Mouse (Mus musculus) effector memory CD4-positive, alpha-beta T cell, adult 5 months (primary cell): ENCODE measurements around the gene Crlf1. TPM values are rescaled to one million over a fixed set of nuclear protein-coding genes. Genes with fewer than 3 reads are reported as not detected.

ENCODE experiments used
- polyA plus RNA-seq: library from polyadenylated mRNA; unstranded; fragments of 100-300 nt; shearing (Covaris generic); gene quantifications from one replicate; pipeline ENCODE4 v1.2.1, GENCODE M21; 2017

The Crlf1 gene
- polyA plus RNA-seq = not detected

DNA sequence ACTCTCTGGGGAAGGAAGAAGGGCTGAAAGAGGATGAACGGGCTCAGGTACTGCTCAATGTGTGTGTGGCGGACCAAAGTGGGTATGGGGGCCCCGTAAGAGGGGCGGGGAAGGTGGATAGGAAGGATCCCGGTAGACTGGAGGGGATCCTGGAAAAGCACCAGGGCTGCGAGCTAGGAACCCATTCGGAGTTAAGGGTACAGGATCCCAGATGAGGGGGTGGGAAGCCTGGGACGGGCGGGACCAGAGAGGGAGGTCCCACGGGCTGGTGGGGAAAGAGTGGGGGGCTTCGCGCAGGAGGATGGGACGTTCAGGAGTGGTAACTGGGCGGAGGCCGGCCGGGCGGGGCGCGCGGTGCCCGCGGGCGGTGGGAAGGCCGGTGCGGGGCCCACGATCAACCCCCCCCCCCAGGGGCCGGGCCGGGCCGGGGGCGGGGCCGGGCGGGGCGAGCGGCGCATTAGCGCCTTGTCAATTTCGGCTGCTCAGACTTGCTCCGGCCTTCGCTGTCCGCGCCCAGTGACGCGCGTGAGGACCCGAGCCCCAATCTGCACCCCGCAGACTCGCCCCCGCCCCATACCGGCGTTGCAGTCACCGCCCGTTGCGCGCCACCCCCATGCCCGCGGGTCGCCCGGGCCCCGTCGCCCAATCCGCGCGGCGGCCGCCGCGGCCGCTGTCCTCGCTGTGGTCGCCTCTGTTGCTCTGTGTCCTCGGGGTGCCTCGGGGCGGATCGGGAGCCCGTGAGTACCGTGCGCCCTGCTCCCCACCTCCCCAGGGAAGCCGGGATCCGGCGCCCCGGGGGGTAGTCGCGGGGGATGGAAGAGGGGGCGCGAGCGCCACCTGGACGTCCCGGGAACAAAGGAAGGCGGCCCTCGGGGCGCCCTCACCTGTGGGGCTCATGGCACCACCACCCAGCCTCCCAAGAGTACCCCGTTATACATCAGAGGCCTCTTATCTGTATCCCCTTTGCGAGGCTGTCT lies at the start of gene Crlf1:
Crlf1 (plus strand) TSS at position 495 of the 977 bp plus-strand sequence.

DNA sequence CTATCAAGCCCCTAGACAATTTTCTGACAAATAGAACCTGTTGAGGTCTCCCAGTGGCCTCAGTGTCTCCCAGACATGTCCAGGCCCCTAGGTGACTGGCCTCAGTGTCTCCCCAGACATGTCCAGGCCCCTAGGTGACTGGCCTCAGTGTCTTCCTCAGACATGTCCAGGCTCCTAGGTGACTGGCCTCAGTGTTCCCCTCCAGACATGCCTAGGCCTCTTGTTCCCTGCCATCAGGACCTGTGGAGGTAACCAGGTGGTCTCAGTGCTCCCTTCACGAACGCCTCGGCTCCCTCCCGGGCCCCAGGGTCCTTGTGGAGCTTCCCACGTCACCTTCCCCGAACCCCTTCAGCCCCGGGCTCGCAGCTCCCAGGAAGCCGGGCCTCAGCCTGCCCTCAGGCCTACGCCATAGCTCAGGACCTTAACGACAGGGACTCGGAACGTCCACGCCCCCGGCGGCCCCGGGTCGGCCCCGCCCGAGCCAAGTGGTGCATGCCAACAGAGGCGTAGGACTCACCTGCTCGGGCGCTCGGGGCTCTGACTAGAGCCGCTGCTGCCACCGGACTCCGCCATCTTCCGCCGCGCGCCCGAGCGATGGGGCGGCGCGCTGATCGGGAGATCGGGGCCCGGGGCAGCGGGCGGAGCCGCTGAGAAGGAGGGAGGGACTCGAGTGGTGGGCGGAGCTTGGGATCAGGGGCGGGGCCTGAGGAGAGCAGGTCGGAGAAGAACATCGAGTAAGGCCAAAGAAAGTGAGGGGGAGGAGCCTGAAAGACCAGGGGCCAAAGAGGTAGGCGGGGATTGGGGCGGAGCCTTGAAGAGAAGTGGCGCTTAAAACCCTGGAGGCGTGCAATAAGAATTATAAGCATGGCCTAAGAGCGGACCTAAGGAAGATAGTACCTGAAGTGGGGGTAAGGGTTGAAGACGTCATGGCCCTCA lies 16.4 kb upstream of the Crlf1 start, which contains the start of gene Klhl26:
Klhl26 (minus strand) TSS at position 636 of the 936 bp plus-strand sequence.

DNA sequence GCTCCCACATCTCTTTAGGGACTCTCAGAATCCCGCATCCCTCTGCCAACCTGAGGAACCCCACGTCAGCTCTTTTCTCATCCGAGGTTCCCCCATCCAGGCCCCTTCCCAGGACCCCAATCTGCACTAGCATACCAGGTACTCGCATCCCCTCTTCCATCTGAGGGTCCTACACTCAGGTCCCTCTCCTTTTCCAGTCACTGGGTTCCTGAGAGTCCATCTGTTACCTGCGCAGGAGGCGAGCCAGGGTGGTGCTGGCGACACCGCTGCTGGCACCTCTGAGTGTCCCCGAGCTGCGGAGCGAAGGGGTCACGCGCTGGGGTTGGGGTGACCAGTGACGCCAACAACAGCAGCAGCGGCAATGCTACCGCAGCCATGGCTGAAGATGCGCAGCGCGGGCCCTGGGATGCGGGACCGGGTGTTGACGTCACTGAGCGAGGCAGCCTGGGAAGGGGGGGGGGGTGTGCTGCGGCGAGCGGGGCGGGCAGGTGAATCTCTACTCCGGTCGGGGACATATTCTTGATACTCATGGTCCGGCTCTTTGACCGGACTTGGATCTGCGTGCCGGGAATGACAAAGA lies 5.9 kb upstream of the Crlf1 start, which contains the start of gene Tmem59l:
Tmem59l (minus strand) TSS at position 418 of the 580 bp plus-strand sequence.

DNA sequence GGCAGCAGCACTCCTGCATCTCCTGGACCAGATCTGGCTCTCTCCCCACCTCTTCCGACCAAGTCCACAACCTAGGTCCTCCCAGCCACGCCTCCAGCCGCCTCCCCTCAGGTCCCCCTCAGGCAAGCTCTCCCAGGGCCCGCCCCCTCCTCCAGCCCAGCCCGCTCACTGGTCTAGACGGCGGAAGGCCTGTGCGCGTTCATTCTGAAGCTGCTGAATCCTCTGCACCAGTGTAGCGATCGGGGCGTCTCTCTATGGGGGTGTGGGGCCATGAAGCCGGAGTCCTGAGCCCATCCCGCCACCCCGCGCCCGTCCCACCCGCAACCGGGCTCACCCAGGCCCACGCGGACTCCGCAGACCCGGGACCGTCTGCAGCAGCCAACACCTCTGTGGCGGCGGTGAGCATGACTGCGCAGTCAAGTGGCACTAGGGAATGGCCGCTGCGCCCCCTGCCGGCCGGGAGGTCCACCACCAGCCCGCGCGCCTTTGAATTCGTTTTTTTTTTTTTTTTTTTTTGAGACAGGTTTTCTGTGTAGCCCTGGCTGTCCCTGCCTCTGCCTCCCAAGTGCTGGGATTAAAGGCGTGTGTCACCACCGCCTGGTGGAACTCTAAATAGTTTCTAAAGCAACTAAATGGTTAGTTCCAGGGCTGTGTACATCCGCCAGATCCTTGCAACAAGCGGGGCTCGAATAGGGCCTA lies 13.5 kb downstream of the Crlf1 start, which contains the start of gene Rex1bd:
Rex1bd (minus strand) TSS at position 425 of the 699 bp plus-strand sequence.

DNA sequence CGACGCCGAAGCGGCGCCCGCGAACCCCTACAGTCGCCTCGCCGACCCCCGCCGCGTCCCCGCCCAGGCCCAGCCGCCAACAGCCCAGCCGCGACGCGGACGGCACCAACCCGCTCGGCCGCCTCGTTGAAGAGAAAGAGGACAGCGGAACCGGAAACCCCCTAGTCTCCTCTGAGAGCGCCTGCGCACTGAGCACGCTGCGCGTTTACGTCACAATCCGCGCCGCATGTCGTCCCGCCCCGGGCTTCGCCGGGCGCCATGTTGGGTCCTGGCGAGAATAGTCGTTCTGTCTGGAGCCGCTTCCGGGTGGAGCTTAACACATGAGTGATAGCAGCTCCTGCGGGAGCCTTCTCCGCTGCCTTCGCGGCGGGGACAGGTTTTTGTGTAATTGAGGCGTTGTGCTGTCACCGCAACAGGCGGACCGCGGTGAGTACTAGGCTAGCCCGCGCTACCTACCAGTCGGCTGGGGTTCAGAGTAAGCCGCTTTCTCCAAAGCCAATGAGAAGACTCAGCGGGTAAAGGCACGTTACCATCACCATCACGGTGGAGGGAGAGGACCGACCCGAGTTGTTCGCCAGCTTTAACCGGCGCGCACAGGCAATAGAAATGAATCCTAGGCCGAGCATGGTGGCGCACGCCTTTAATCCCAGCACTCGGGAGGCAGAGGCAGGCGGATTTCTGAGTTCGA lies 17.4 kb downstream of the Crlf1 start, which contains the start of gene Uba52:
Uba52 (minus strand) TSS at position 574 of the 688 bp plus-strand sequence.

DNA sequence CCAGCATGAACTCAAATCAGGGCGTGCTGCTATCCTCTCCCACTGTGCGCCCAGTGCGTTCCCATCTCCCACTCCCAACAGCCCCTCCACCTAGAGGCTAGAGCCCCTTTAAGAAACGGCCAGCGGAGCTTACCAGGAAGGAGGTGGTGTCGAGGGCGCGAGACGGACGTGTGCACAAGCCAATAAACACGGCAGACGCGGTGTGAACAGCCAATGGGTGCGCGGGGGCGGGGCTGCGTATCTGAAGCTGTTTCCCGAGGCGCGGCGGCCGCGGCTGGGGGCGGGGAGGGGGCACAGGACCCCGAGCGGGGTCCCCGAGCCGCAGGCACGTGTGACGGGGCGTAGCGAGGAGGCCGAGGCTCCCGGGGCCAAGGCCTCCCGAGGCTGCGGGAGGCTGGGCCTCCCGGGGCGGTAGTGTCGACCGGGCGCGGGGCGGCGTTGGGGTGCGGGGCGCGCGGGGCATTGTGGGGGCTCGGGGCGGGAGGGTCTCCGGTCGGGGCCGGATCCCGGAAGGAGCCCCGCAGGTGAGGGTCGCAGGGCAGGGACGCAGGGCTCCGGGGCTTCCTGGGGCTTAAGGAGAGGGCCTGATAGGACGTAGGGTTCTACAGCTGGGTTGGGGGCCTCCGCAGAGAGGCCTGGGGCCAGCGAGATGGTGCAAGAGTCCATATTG lies 34.7 kb downstream of the Crlf1 start, which contains the start of the genes Fkbp8 and Kxd1:
Fkbp8 (plus strand) TSS at position 213 of the 670 bp plus-strand sequence.
Kxd1 (minus strand) TSS at position 445 of the 670 bp plus-strand sequence.

DNA sequence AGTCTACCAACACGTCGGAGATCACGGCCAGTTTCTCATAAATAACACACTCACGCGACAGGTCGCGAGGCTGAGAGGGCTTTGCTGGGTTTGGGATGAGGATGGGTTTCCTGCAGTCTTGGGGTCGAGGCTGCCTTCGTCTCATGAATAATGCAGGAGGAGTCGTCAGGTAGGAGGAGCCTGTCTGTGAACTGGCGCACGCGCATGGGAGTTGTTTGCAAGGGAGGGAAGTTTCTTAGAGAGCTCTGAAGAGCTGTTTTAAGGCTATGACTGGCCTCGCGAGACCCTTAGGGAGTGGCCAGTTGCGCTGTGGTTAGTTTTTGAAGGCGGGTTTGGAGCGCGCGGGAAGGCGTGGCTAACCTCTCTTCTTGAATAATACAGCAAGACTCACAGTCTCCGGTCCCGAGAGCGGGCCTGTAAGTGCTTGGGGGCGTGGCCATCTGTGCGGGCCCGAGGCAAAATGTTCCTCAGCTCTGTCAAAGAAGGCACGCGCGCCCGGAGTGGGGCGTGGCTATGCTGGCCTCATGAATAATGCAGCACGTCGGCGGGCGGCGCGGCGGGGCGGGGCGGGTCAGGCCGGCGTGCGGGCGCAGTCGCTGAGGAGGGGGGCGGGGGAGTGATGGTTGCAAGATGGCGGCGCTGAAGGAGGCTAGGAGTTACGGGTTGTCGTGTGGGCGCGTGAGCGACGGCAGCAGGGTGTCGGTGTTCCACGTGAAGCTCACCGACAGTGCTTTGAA lies 46.3 kb downstream of the Crlf1 start, which contains the start of gene Ell:
Ell (plus strand) TSS at position 381 of the 737 bp plus-strand sequence.

Other genes with a start within 250 kb of the Crlf1 start
- gene Homer3, start 210.3 kb upstream of the Crlf1 start, polyA plus RNA-seq = 0.54 TPM
- 46.0 TPM for gene Ddx49, start 190.7 kb upstream of the Crlf1 start, polyA plus RNA-seq
- gene Cope, start 190.6 kb upstream of the Crlf1 start, polyA plus RNA-seq = 214 TPM
- gene Cers1, start 177.4 kb upstream of the Crlf1 start, polyA plus RNA-seq = not detected
- 0.46 TPM for gene Gdf1, start 163.3 kb upstream of the Crlf1 start, polyA plus RNA-seq
- 66.6 TPM for gene Upf1, start 139.9 kb upstream of the Crlf1 start, polyA plus RNA-seq
- gene Comp, start 119.6 kb upstream of the Crlf1 start, polyA plus RNA-seq = 1.2 TPM
- 11.2 TPM for gene Crtc1, start 53.6 kb upstream of the Crlf1 start, polyA plus RNA-seq
- 11.5 TPM for gene Klhl26, start 16.2 kb upstream of the Crlf1 start, polyA plus RNA-seq
- not detected for gene Tmem59l, start 5.8 kb upstream of the Crlf1 start, polyA plus RNA-seq
- 64.7 TPM for gene Rex1bd, start 13.6 kb downstream of the Crlf1 start, polyA plus RNA-seq
- 1,340 TPM for gene Uba52, start 17.6 kb downstream of the Crlf1 start, polyA plus RNA-seq
- 349 TPM for gene Fkbp8, start 34.6 kb downstream of the Crlf1 start, polyA plus RNA-seq
- 64.6 TPM for gene Kxd1, start 34.8 kb downstream of the Crlf1 start, polyA plus RNA-seq
- 37.6 TPM for gene Ell, start 46.3 kb downstream of the Crlf1 start, polyA plus RNA-seq
- 84.8 TPM for gene Isyna1, start 101.2 kb downstream of the Crlf1 start, polyA plus RNA-seq
- gene Ssbp4, start 115.7 kb downstream of the Crlf1 start, polyA plus RNA-seq = 113 TPM
- gene Lrrc25, start 123.0 kb downstream of the Crlf1 start, polyA plus RNA-seq = 0.26 TPM
- not detected for gene Gdf15, start 139.3 kb downstream of the Crlf1 start, polyA plus RNA-seq
- 1.1 TPM for gene Pgpep1, start 167.2 kb downstream of the Crlf1 start, polyA plus RNA-seq
- 250 TPM for gene Lsm4, start 180.1 kb downstream of the Crlf1 start, polyA plus RNA-seq
- gene Jund, start 205.8 kb downstream of the Crlf1 start, polyA plus RNA-seq = 1,956 TPM
- gene Iqcn, start 210.3 kb downstream of the Crlf1 start, polyA plus RNA-seq = 0.11 TPM
- not detected for gene Gm3336, start 225.4 kb downstream of the Crlf1 start, polyA plus RNA-seq
- not detected for gene Pde4c, start 230.6 kb downstream of the Crlf1 start, polyA plus RNA-seq